Mouse (Mus musculus): ENCODE results near the gene Mtmr3. TPM values are rescaled to one million over a fixed set of nuclear protein-coding genes. Genes with fewer than 3 reads are reported as not detected.

The Mtmr3 gene
- total and polyA plus RNA-seq, 3 experiments, result 31.7 to 46.3 (median 32.5) TPM

GRCm38 (mm10) chr11:4469091-4469490, 125.6 kb downstream of the Mtmr3 start:
- dilution Hi-C loops (cut with MboI; ENCODE audit: extremely low pct_ligation_motif_present, extremely low pct_unique_long_range_greater_than_20kb, low sequenced_read_pairs), result no loop called here
- H3K4me1 ChIP-seq (ENCODE audit: control insufficient read depth in 1 of 2, insufficient read depth in 2 of 2), result peaks cover 0 to 12% of the 10 kb centered on the region in 2 experiments; a peak in 2 of 4 replicates
- H3K36me3 ChIP-seq (replicated peaks in 1 of 2; ENCODE audit: control insufficient read depth in 1 of 2, insufficient read depth in 1 of 2, low read length in 1 of 2), result peaks cover 0 to 2% of the 10 kb centered on the region in 2 experiments
- in situ Hi-C loops (cut with MboI; ENCODE audit: low pct_ligation_motif_present, low pct_unique_long_range_greater_than_20kb, low sequenced_read_pairs), result no loop called here
- no peaks in the 10 kb centered on the region for H3K27me3 ChIP-seq (replicated peaks)
- H3K27ac ChIP-seq (ENCODE audit: insufficient read depth, low read depth), result no peak overlapping the region
- no peak for DNase-seq (ENCODE audit: extremely low read depth)
- H3K79me2 ChIP-seq (replicated peaks; ENCODE audit: control insufficient read depth, extremely low read depth, insufficient read depth, poor library complexity, severe bottlenecking), result no peaks in the 10 kb centered on the region
- H3K4me3 ChIP-seq (replicated peaks in 1 of 3; ENCODE audit: low read depth in 2 of 3, low read length in 2 of 3, poor library complexity in 1 of 3), result no peak overlapping the region
- H3K9ac ChIP-seq (ENCODE audit: insufficient read depth, low read depth), result no peak overlapping the region
- H3K9me3 ChIP-seq (replicated peaks; ENCODE audit: low read length), result peaks cover 2% of the 10 kb centered on the region
- no peak overlapping the region for H3K4me2 ChIP-seq (ENCODE audit: insufficient read depth, low read depth, poor library complexity, severe bottlenecking)
- no peak for TF ChIP-seq EP300 (IDR thresholded peaks at IDR 0.05; ENCODE audit: low read length)

- Histone ChIP-seq H3K4me2 (ENCODE audit: insufficient read depth, low read depth, poor library complexity, severe bottlenecking) (no peak overlapping the region), H3K36me3 (replicated peaks in 1 of 2; ENCODE audit: control insufficient read depth in 1 of 2, insufficient read depth in 1 of 2, low read length in 1 of 2) (peaks cover 0 to 2% of the 10 kb centered on the region in 2 experiments), H3K27ac (ENCODE audit: insufficient read depth, low read depth) (no peak overlapping the region), H3K9me3 (replicated peaks; ENCODE audit: low read length) (peaks cover 2% of the 10 kb centered on the region), H3K27me3 (replicated peaks) (no peaks in the 10 kb centered on the region), H3K79me2 (replicated peaks; ENCODE audit: control insufficient read depth, extremely low read depth, insufficient read depth, poor library complexity, severe bottlenecking) (no peaks in the 10 kb centered on the region), H3K9ac (ENCODE audit: insufficient read depth, low read depth) (no peak overlapping the region), H3K4me1 (ENCODE audit: control insufficient read depth in 1 of 2, insufficient read depth in 2 of 2) (peaks cover 6 to 26% of the 10 kb centered on the region in 2 experiments), H3K4me3 (replicated peaks in 1 of 3; ENCODE audit: low read depth in 2 of 3, low read length in 2 of 3, poor library complexity in 1 of 3) (no peak overlapping the region)
- TF ChIP-seq POLR2A (IDR thresholded peaks at IDR 0.05; ENCODE audit: low read depth, low read length) (no peak), ZNF384 (IDR thresholded peaks at IDR 0.05; ENCODE audit: low read depth, low read length) (no peak), POLR2AphosphoS2 (IDR thresholded peaks at IDR 0.05; ENCODE audit: low read depth, low read length) (no peak), BHLHE40 (IDR thresholded peaks at IDR 0.05; ENCODE audit: low read depth, low read length) (no peak), ZC3H11A (IDR thresholded peaks at IDR 0.05; ENCODE audit: low read depth, low read length) (no peak), PAX5 (IDR thresholded peaks at IDR 0.05; ENCODE audit: low read length) (no peak)
- DNase-seq (ENCODE audit: extremely low read depth), result no peak
- dilution Hi-C loops (cut with MboI; ENCODE audit: extremely low pct_ligation_motif_present, extremely low pct_unique_long_range_greater_than_20kb, low sequenced_read_pairs) (no loop called here), in situ Hi-C loops (cut with MboI; ENCODE audit: low pct_ligation_motif_present, low pct_unique_long_range_greater_than_20kb, low sequenced_read_pairs) (no loop called here)
These were observed 127.2 kb downstream of the Mtmr3 start for GRCm38 (mm10) chr11:4467436-4467835.

- Histone ChIP-seq H3K9me3 (replicated peaks; ENCODE audit: low read length) (peaks cover 2% of the 10 kb centered on the region), H3K4me3 (replicated peaks in 1 of 3; ENCODE audit: low read depth in 2 of 3, low read length in 2 of 3, poor library complexity in 1 of 3) (no peak overlapping the region), H3K4me2 (ENCODE audit: insufficient read depth, low read depth, poor library complexity, severe bottlenecking) (no peak overlapping the region), H3K36me3 (replicated peaks in 1 of 2; ENCODE audit: control insufficient read depth in 1 of 2, insufficient read depth in 1 of 2, low read length in 1 of 2) (peaks cover 0 to 2% of the 10 kb centered on the region in 2 experiments), H3K79me2 (replicated peaks; ENCODE audit: control insufficient read depth, extremely low read depth, insufficient read depth, poor library complexity, severe bottlenecking) (no peaks in the 10 kb centered on the region), H3K9ac (ENCODE audit: insufficient read depth, low read depth) (no peak overlapping the region), H3K27me3 (replicated peaks) (no peaks in the 10 kb centered on the region), H3K4me1 (ENCODE audit: control insufficient read depth in 1 of 2, insufficient read depth in 2 of 2) (peaks cover 7 to 34% of the 10 kb centered on the region in 2 experiments), H3K27ac (ENCODE audit: insufficient read depth, low read depth) (no peak overlapping the region)
- in situ Hi-C loops (cut with MboI; ENCODE audit: low pct_ligation_motif_present, low pct_unique_long_range_greater_than_20kb, low sequenced_read_pairs), result no loop called here
- DNase-seq (ENCODE audit: extremely low read depth), result no peak
- TF ChIP-seq ZNF384 (IDR thresholded peaks at IDR 0.05; ENCODE audit: low read depth, low read length) (no peak), HCFC1 (IDR thresholded peaks at IDR 0.05; ENCODE audit: low read depth, low read length) (no peak), POLR2AphosphoS2 (IDR thresholded peaks at IDR 0.05; ENCODE audit: low read depth, low read length) (no peak)
- dilution Hi-C loops (cut with MboI; ENCODE audit: extremely low pct_ligation_motif_present, extremely low pct_unique_long_range_greater_than_20kb, low sequenced_read_pairs), result no loop called here
These were observed 128.5 kb downstream of the Mtmr3 start for GRCm38 (mm10) chr11:4466191-4466590.

All from CH12.LX (cell line).